Mouse (Mus musculus) left cerebral cortex, postnatal 14 days (tissue): Measurements from ENCODE around the gene Tmem63c. TPM values are rescaled to one million over a fixed set of nuclear protein-coding genes. Genes with fewer than 3 reads are reported as not detected.

Source experiments
- DNase-seq, 2 experiments: peaks; one replicate each; pipeline ENCODE4 v3.0.0; 2021 to 2022; ENCODE audit warnings: low spot score in 2 of 2, mixed read lengths in 1 of 2
- intact Hi-C: fragments of 180-260 bp; cut with DNase I; formaldehyde crosslinking; loops from one replicate; pipeline ENCODE4 v1.15.1; 2025
- long read RNA-seq, 2 experiments: library from polyadenylated mRNA; stranded (forward); transcript quantifications; one replicate each; pipeline ENCODE4 v2.0.0; 2021
- total RNA-seq, 2 experiments: library from RNA; stranded (reverse); gene quantifications; 2 replicates each; pipeline ENCODE4 v1.2.3; 2021

Gene Tmem63c
- 10 to 100 TPM; 41.2 to 43.1 TPM for total RNA-seq
- long read RNA-seq, experiment 1, transcript Tmem63c-201 (25 exons, 3,327 nt) = major isoform, 5 of 17 reads
- long read RNA-seq, experiment 1, partial matches to known transcripts = 5 of 17 reads
- long read RNA-seq, experiment 1, other reads (novel, unspliced or antisense) = 3 of 17 reads
- long read RNA-seq, experiment 2, transcript Tmem63c-203 (24 exons, 3,455 nt) = major isoform, 5 of 21 reads
- long read RNA-seq, experiment 2, partial matches to known transcripts = 7 of 21 reads
- long read RNA-seq, experiment 2, other reads (novel, unspliced or antisense) = 8 of 21 reads

DNA sequence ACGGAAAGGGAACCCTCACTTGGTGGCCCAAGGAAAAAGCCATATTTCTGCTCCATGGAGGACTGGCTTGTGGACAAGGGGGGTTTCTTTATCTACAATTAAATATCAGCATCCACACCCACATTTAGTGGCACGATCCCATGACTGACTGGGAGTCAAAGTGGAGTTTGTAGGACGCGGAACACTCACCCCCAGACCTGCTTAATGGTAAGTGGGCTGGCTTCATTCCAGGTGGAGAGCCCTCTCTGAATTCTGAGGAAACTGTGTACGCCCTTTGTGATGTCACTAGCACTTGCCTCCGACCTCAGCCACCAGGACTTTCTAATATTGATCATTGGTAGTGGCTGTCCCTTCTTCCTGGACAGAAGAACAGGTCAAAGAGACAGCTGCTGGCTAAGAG lies at the start of gene Tmem63c:
Gene Tmem63c (plus strand): TSS at position 301 of the 400 bp plus-strand sequence.
- intact Hi-C loops = no loop called here
- DNase-seq = no peak

GRCm38 (mm10) chr12:86973216-86973615 lies 47.9 kb upstream of the Tmem63c start:
- intact Hi-C loops = no loop called here
- DNase-seq = peak; percentile 70 to 76

GRCm38 (mm10) chr12:86973706-86974105 lies 47.4 kb upstream of the Tmem63c start:
- peak; percentile 74 to 77 for DNase-seq
- intact Hi-C loops = no loop called here

- intact Hi-C loops = no loop called here
- peak; percentile 68 to 76 for DNase-seq
These were observed 46.5 kb upstream of the Tmem63c start for GRCm38 (mm10) chr12:86974387-86975288.

DNA sequence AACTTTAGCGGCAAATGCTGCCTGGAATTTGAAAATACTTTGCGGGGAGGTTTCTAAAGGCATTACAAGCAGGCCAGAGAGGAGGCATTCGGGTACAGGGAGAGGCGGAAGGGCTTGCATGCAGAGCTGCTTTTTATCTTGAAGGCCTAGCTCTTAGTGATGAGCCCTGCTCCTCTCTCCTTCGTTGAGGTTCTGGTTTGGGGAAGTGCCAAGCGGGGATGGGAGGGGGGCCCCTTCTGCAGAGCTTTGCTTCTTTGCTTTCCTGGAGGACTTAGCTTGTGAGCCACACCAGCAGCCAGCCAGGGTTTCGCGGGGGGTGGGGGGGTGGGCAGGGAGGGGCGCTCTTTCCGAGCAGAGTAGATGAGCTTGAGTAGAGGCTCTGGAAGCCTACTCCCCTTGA lies 45.4 kb upstream of the Tmem63c start:
- intact Hi-C loops = no loop called here
- no peak for DNase-seq

- DNase-seq = no peak
- intact Hi-C loops = no loop called here
These were observed 44.5 kb upstream of the Tmem63c start for GRCm38 (mm10) chr12:86976511-86977168.

DNA sequence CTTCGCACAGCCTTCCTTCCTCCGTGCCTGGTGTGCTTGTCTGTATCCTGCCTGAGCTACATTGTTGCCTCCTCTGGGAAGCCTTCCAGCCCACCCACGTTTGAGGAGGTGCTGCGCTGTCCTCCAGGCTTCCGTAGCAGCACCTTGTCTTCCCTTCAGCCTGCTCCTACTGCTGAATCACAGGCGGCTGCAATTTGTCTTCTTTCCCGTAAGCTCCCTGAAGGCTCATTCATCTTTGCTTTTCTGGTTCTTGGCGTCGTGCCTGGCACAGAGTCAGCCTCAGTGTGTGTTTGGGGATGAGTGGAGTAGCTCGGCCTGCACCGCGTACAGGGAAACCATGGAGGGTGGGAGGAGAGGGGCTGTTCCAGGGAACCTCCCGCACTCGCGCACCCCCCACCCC lies 43.3 kb upstream of the Tmem63c start:
- DNase-seq = peak in 1 of 2 experiments; percentile 77
- intact Hi-C loops = no loop called here

- DNase-seq = peak in 1 of 2 experiments; percentile 41
- intact Hi-C loops = no loop called here
These were observed 40.0 kb upstream of the Tmem63c start for GRCm38 (mm10) chr12:86981180-86981579.

GRCm38 (mm10) chr12:86983470-86984193 lies 37.5 kb upstream of the Tmem63c start:
- intact Hi-C loops = no loop called here
- DNase-seq = peak; percentile 53 to 79

DNA sequence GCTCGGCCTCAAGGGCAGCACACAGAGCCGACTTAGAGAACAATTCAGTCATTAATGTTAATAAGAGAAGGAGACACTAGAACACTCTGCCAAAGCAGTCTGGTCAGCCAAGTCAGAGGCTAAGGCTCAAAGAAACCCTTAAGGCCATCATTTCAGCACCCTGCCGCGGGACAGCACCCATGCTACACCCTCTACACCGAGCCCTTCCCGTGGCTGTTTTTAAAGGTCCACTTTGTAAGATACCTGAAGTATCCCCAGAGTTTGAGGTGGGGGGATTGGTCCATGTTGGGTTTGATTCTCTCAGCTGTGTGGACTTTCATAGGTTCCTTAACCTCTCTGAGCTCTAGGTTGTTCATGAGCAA lies 37.0 kb upstream of the Tmem63c start:
- no peak for DNase-seq
- intact Hi-C loops = no loop called here

- intact Hi-C loops = no loop called here
- no peak for DNase-seq
These were observed 34.6 kb upstream of the Tmem63c start for GRCm38 (mm10) chr12:86986562-86986961.

DNA sequence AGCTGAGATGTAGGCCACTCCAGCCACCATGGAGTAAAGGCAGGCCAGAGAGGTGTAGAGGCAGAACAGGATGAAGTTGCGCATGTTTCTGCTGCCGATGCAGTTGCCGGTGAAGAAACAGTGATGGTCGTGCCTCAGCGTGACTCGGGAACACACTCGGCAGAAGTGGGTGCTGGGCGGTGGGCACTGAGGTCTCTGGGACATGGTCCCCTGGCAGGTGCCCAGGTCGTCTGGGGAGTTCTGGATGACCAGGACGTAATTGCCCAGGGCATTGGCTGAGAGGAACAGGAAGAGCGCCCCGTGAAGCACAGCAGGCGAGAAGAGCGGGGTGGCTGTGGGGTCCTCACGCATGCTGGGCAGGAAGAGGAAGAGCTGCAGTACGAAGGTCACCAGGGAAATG lies 32.9 kb upstream of the Tmem63c start:
- DNase-seq = no peak
- intact Hi-C loops = no loop called here

DNA sequence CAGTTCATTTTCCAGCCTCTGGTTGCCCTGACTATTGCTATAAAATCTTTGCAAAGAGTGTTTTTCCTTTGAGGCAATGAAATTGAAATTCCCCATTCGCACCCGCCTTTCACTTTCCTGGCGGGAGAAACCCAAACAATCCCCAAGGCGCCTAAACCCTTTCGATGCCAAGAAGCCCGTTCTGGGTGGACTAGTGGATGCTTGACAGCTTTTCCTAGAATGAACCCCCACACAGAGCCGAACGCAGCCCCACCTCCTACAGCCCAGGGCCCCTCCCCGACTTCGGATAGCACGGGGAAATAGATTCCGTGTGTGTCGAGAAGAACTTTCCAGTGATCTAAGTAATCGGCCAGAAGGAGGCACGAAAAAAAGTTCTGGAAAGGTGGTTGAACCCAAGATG lies 31.8 kb upstream of the Tmem63c start:
- intact Hi-C loops = no loop called here
- peak in 1 of 2 experiments; percentile 35 for DNase-seq

DNA sequence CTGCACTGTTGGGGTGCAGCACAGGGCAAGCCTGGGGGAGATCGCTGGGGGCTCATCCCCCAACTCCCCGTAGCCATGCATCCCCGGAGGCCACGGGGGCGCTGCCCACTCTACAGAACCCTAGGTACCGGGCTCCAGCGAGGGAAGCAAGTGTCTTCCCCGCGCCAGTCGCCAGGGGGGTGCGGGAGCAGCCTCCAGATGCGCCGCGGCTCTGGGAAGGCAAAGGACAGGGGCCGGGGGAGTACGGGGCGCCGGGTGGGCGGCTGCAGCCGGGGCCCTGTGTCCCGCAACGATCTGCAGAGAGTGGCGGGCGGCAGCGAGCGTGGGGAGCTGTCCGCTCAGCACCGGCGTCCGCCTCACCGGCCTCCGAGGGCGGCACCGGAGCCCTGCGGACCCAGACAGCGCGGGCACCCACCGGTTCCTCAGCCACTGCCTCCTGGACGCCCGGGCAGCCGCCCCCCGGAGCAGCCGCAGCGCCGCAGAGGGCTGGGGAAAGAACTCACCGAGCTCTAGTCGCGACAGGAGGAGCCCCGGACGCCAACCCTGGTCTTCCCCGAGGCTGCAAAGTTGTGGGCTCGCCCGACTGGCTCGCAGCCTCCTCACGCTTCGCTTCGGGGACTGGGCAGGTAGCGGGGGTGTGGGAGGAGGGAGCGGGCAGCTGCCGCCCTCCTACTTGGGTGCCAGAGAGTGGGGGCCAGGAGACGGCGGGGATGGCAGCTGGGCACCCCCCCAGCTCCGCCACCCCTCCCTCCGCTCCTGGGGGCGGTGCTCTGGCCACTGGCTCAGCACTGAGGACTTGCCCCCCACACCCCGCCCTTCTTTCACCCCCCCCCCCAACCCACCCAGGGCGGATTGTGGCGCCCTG lies 31.0 kb upstream of the Tmem63c start, which contains the start of gene Zdhhc22:
Gene Zdhhc22 (minus strand): TSS at position 541 of the 865 bp plus-strand sequence.
- intact Hi-C loops = no loop called here

DNA sequence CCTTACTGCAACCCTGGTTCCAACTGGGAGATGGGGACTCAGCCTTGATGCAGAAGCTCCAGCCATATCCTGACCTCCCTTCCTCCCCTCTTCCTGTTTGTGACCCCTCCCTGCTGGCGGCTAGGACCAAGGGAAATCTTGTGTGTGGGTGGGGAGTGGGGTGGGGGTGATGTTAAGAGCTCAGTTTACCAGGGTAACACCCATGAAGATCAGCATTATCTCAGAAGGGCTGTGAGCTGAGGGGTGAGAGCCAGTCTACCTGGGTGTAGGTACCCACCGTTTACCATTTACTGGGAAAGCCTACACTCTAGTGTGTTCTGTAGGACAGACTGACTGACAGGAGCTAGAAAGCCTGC lies 30.4 kb upstream of the Tmem63c start:
- no peak for DNase-seq
- intact Hi-C loops = no loop called here

More for the DNA sequence above, 31.0 kb upstream of the Tmem63c start, which contains the start of gene Zdhhc22:
- peak in 1 of 2 experiments; percentile 52 for DNase-seq

DNA sequence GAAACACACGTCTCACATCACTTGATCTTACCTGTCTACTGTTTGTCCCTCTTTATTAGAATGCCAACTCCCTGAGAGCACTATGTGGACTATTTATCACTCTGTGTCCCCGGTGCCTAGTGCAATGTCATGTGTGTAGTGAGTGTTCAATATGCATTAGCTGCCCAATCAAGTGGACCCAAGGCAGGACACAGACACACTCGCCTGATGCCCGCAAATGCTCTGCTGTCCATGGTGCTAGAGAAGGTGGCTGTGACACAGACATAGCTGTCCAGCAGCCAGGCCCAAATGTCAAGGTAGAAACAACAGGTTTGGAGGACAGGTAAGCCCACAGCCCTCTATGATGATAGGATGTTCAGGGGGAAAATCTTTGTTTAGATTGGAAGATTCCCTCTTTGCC lies 27.0 kb upstream of the Tmem63c start:
- no peak for DNase-seq
- intact Hi-C loops = no loop called here

- no peak for DNase-seq
- intact Hi-C loops = no loop called here
These were observed 26.4 kb upstream of the Tmem63c start for GRCm38 (mm10) chr12:86994776-86995175.

- intact Hi-C loops = no loop called here
- no peak for DNase-seq
These were observed 25.2 kb upstream of the Tmem63c start for GRCm38 (mm10) chr12:86995931-86996330.

DNA sequence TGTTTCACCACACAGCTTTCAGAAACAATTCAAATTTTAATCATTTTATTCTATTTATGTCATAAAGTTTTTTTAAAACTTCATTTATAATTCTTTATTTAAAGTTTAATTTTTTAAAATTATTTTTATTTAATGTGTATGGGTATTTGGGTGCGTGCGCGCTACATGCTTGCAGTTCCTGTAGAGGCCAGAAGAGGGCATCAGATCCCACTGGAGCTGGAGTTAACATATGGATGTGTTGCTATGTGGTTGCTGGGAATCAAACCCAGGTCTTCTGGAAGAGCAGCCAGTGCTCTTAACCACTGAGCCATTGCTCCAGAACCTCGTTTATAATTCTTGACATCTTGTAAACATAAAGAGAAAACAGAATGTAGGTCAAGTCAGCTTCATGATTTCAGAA lies 22.4 kb upstream of the Tmem63c start:
- no peak for DNase-seq
- intact Hi-C loops = no loop called here
